Comparison of ENCODE assay signal across 12 mouse cellular contexts in genomic region chr1:41890714-41891689, GRCm38 (mm10).
DNase-seq lines count a peak whose midpoint lies in the region; ATAC-seq and TF ChIP-seq lines count a peak whose summit lies in the region.
"Had no signal": no experiment of that assay in that cellular context is flagged by ENCODE, and none has a peak within 500 bp of the region (broad histone marks: within the 10 kb centered on the region; RNA-seq: fewer than 3 reads in every experiment).

No protein-coding gene starts in this region.

- peak; percentile 58 for ATAC-seq in forebrain, embryonic 16.5 days
- ATAC-seq in midbrain, embryonic 12.5 days (ENCODE audit: low FRiP score, low read depth), result peak; percentile 52
- no peak for ATAC-seq in granulocyte monocyte progenitor cell, adult 5-6 weeks (replicated peaks; ENCODE audit: poor library complexity, severe bottlenecking)
- ATAC-seq: lung, postnatal 0 days had no signal

- intact Hi-C loops in left cerebral cortex, postnatal 14 days (cut with DNase I), result loop anchor here (5.0 to 10.0 kb wide), 5 partner anchors 79 to 884 kb away; no protein-coding TSS in a partner anchor

- H3K27me3 ChIP-seq in forebrain, embryonic 16.5 days (replicated peaks; ENCODE audit: control insufficient read depth, insufficient read depth, low read length), result no peaks in the 10 kb centered on the region
- H3K27me3 ChIP-seq in midbrain, embryonic 12.5 days, result no peaks in the 10 kb centered on the region

- H3K36me3 ChIP-seq in forebrain, embryonic 16.5 days (ENCODE audit: control insufficient read depth, insufficient read depth), result no peaks in the 10 kb centered on the region
- H3K36me3 ChIP-seq in midbrain, embryonic 12.5 days, result no peaks in the 10 kb centered on the region
- H3K36me3 ChIP-seq: limb, embryonic 13.5 days had no signal

- 20% methylated on average over 20 of the region's 20 CpGs for WGBS in forebrain, embryonic 16.5 days
- whole genome bisulfite sequencing in midbrain, embryonic 12.5 days, result 25% methylated on average over 20 of the region's 20 CpGs

- no peak for TF ChIP-seq CTCF in layer of hippocampus, adult 2 months (conservative IDR thresholded peaks at IDR 0.05)

- peak overlapping the region; percentile 57 for H3K9ac ChIP-seq in forebrain, embryonic 16.5 days (replicated peaks; ENCODE audit: low read depth, low read length)
- H3K9ac ChIP-seq in midbrain, embryonic 12.5 days (replicated peaks), result peak overlapping the region; percentile 37; the same call in 1 of the 2 replicates
- H3K9ac ChIP-seq: limb, embryonic 13.5 days had no signal

- H3K4me2 ChIP-seq in forebrain, embryonic 16.5 days (ENCODE audit: low read length), result peak overlapping the region; percentile 52
- H3K4me2 ChIP-seq in midbrain, embryonic 12.5 days (replicated peaks), result peak overlapping the region; percentile 45
- H3K4me2 ChIP-seq: limb, embryonic 13.5 days had no signal

- H3K4me1 ChIP-seq in forebrain, embryonic 16.5 days (replicated peaks; ENCODE audit: control insufficient read depth, insufficient read depth, low read length), result peaks cover 32% of the 10 kb centered on the region
- H3K4me1 ChIP-seq in midbrain, embryonic 12.5 days, result peaks cover 47% of the 10 kb centered on the region

- H3K4me3 ChIP-seq in layer of hippocampus, adult 2 months, result peak overlapping the region; percentile 11
- H3K4me3 ChIP-seq in forebrain, embryonic 16.5 days (replicated peaks; ENCODE audit: low read length), result peak overlapping the region; percentile 27
- H3K4me3 ChIP-seq in midbrain, embryonic 12.5 days, result peak overlapping the region; percentile 18
- H3K4me3 ChIP-seq: erythroblast, embryonic 14.5 days; limb, embryonic 13.5 days had no signal

- H3K9me3 ChIP-seq in forebrain, embryonic 16.5 days (ENCODE audit: control insufficient read depth, low read length), result no peaks in the 10 kb centered on the region
- H3K9me3 ChIP-seq in midbrain, embryonic 12.5 days, result no peaks in the 10 kb centered on the region
- H3K9me3 ChIP-seq: limb, embryonic 13.5 days had no signal

- H3K27ac ChIP-seq in layer of hippocampus, adult 2 months, result peak overlapping the region; percentile 75
- peak overlapping the region; percentile 75 for H3K27ac ChIP-seq in forebrain, embryonic 16.5 days (ENCODE audit: low read length)
- H3K27ac ChIP-seq in midbrain, embryonic 12.5 days (replicated peaks), result peak overlapping the region; percentile 79
- H3K27ac ChIP-seq: limb, embryonic 13.5 days; stomach, postnatal 0 days had no signal

- no peak for DNase-seq in layer of hippocampus, adult 2 months (ENCODE audit: low spot score in 2 of 2)
- no peak for DNase-seq in layer of hippocampus, postnatal 36 days
- peak; percentile 38 for DNase-seq in retina, postnatal 1 day
- no peak for DNase-seq in spleen, adult 18-20 months
- DNase-seq in left cerebral cortex, postnatal 14 days (ENCODE audit: low spot score in 2 of 2), result no peak
